Mouse (Mus musculus): Measurements from ENCODE around the gene Olfr582. TPM values are rescaled to one million over a fixed set of nuclear protein-coding genes. Genes with fewer than 3 reads are reported as not detected.

The Olfr582 gene
- not detected in 2 replicates for polyA plus RNA-seq (2015; fragmentation: Nextera tagmentation; extraction: Ambion mirVana)

GRCm38 (mm10) chr7:103037724-103038123 is at the start of gene Olfr582:
Olfr582 (plus strand) TSS chr7:103038024.

GRCm38 (mm10) chr7:102989224-102989623 is 48.6 kb upstream of the Olfr582 start, which contains the start of gene Olfr578:
Olfr578 (minus strand) TSS chr7:102989324.

GRCm38 (mm10) chr7:103051000-103051399 is 13.2 kb downstream of the Olfr582 start, which contains the start of gene Olfr583:
Olfr583 (plus strand) TSS chr7:103051300.

GRCm38 (mm10) chr7:103081585-103081984 is 43.8 kb downstream of the Olfr582 start, which contains the start of gene Olfr584:
Olfr584 (plus strand) TSS chr7:103081885.

Other genes with a start within 250 kb of the Olfr582 start
- not detected in 2 replicates for gene Olfr564, start 234.5 kb upstream of the Olfr582 start, polyA plus RNA-seq (2015; fragmentation: Nextera tagmentation; extraction: Ambion mirVana)
- gene Olfr566, start 179.3 kb upstream of the Olfr582 start, polyA plus RNA-seq (2015; fragmentation: Nextera tagmentation; extraction: Ambion mirVana): not detected in 2 replicates
- not detected in 2 replicates for gene Olfr568, start 160.9 kb upstream of the Olfr582 start, polyA plus RNA-seq (2015; fragmentation: Nextera tagmentation; extraction: Ambion mirVana)
- gene Olfr569, start 147.1 kb upstream of the Olfr582 start, polyA plus RNA-seq (2015; fragmentation: Nextera tagmentation; extraction: Ambion mirVana): not detected in 2 replicates
- not detected in 2 replicates for gene Olfr570, start 143.4 kb upstream of the Olfr582 start, polyA plus RNA-seq (2015; fragmentation: Nextera tagmentation; extraction: Ambion mirVana)
- not detected in 2 replicates for gene Olfr571, start 120.5 kb upstream of the Olfr582 start, polyA plus RNA-seq (2015; fragmentation: Nextera tagmentation; extraction: Ambion mirVana)
- gene Olfr572, start 113.6 kb upstream of the Olfr582 start, polyA plus RNA-seq (2015; fragmentation: Nextera tagmentation; extraction: Ambion mirVana): not detected in 2 replicates
- gene Olfr573-ps1, start 95.4 kb upstream of the Olfr582 start, polyA plus RNA-seq (2015; fragmentation: Nextera tagmentation; extraction: Ambion mirVana): not detected in 2 replicates
- not detected in 2 replicates for gene Olfr574, start 89.6 kb upstream of the Olfr582 start, polyA plus RNA-seq (2015; fragmentation: Nextera tagmentation; extraction: Ambion mirVana)
- not detected in 2 replicates for gene Olfr575, start 79.2 kb upstream of the Olfr582 start, polyA plus RNA-seq (2015; fragmentation: Nextera tagmentation; extraction: Ambion mirVana)
- not detected in 2 replicates for gene Olfr576, start 75.4 kb upstream of the Olfr582 start, polyA plus RNA-seq (2015; fragmentation: Nextera tagmentation; extraction: Ambion mirVana)
- gene Olfr577, start 62.1 kb upstream of the Olfr582 start, polyA plus RNA-seq (2015; fragmentation: Nextera tagmentation; extraction: Ambion mirVana): not detected in 2 replicates
- gene Olfr578, start 48.7 kb upstream of the Olfr582 start, polyA plus RNA-seq (2015; fragmentation: Nextera tagmentation; extraction: Ambion mirVana): not detected in 2 replicates
- not detected in 2 replicates for gene Olfr583, start 13.3 kb downstream of the Olfr582 start, polyA plus RNA-seq (2015; fragmentation: Nextera tagmentation; extraction: Ambion mirVana)
- not detected in 2 replicates for gene Olfr584, start 43.9 kb downstream of the Olfr582 start, polyA plus RNA-seq (2015; fragmentation: Nextera tagmentation; extraction: Ambion mirVana)
- not detected in 2 replicates for gene Olfr585, start 59.7 kb downstream of the Olfr582 start, polyA plus RNA-seq (2015; fragmentation: Nextera tagmentation; extraction: Ambion mirVana)
- not detected in 2 replicates for gene Olfr586, start 87.6 kb downstream of the Olfr582 start, polyA plus RNA-seq (2015; fragmentation: Nextera tagmentation; extraction: Ambion mirVana)
- not detected in 2 replicates for gene Olfr588-ps1, start 102.9 kb downstream of the Olfr582 start, polyA plus RNA-seq (2015; fragmentation: Nextera tagmentation; extraction: Ambion mirVana)
- not detected in 2 replicates for gene Olfr589, start 118.3 kb downstream of the Olfr582 start, polyA plus RNA-seq (2015; fragmentation: Nextera tagmentation; extraction: Ambion mirVana)
- gene Olfr591, start 140.3 kb downstream of the Olfr582 start, polyA plus RNA-seq (2015; fragmentation: Nextera tagmentation; extraction: Ambion mirVana): not detected in 2 replicates
- gene Olfr592, start 146.8 kb downstream of the Olfr582 start, polyA plus RNA-seq (2015; fragmentation: Nextera tagmentation; extraction: Ambion mirVana): not detected in 2 replicates
- not detected in 2 replicates for gene Olfr593, start 173.8 kb downstream of the Olfr582 start, polyA plus RNA-seq (2015; fragmentation: Nextera tagmentation; extraction: Ambion mirVana)
- not detected in 2 replicates for gene Olfr594, start 179.0 kb downstream of the Olfr582 start, polyA plus RNA-seq (2015; fragmentation: Nextera tagmentation; extraction: Ambion mirVana)
- gene Usp17ld, start 214.5 kb downstream of the Olfr582 start, polyA plus RNA-seq (2015; fragmentation: Nextera tagmentation; extraction: Ambion mirVana): not detected in 2 replicates